Mouse (Mus musculus) midbrain, embryonic 12.5 days (tissue): ENCODE measurements at regions not wholly inside any gene's neighbourhood (a gene's known extent, or its start where the extent isn't known, plus 50 kb on each side); places are given as distances from the start of the nearest gene placed in this dataset.
A peak's percentile ranks its signal among the peaks of the same experiment; 100 is the strongest.
"Not testable (repeated sequence)": the region's sequence is repeated elsewhere in the genome, so short reads cannot be mapped to it uniquely, and the experiment has no call there.

Experiments
- ATAC-seq: fragments of 200-750 bp; cut with Nextera tagmentation; 2 replicates; pipeline ENCODE4 v1.8.0; 2017; ENCODE audit warnings: low read depth, moderate TSS enrichment, moderate library complexity; ENCODE audit not compliant: low FRiP score
- H3K27ac ChIP-seq: fragments of 300-500 bp; sonication (generic); replicated peaks from 2 replicates; pipeline ENCODE4 v1.5.1; 2016; ENCODE audit warnings: mild to moderate bottlenecking
- H3K27me3 ChIP-seq: fragments of 300-500 bp; sonication (generic); 2 replicates; pipeline ENCODE4 v1.6.1; 2016; ENCODE audit warnings: mild to moderate bottlenecking
- H3K36me3 ChIP-seq: fragments of 300-500 bp; sonication (generic); 2 replicates; pipeline ENCODE4 v1.6.1; 2016
- H3K4me1 ChIP-seq: fragments of 300-500 bp; sonication (generic); 2 replicates; pipeline ENCODE4 v1.6.1; 2016
- H3K4me2 ChIP-seq: fragments of 300-500 bp; sonication (generic); replicated peaks from 2 replicates; pipeline ENCODE4 v1.6.1; 2016; ENCODE audit warnings: mild to moderate bottlenecking, moderate library complexity
- H3K4me3 ChIP-seq: fragments of 300-500 bp; sonication (generic); 2 replicates; pipeline ENCODE4 v1.5.1; 2016; ENCODE audit warnings: mild to moderate bottlenecking
- H3K9ac ChIP-seq: fragments of 300-500 bp; sonication (generic); replicated peaks from 2 replicates; pipeline ENCODE4 v1.6.1; 2016; ENCODE audit warnings: mild to moderate bottlenecking, moderate library complexity
- H3K9me3 ChIP-seq: fragments of 300-500 bp; sonication (generic); 2 replicates; pipeline ENCODE4 v1.6.1; 2016; ENCODE audit warnings: mild to moderate bottlenecking
- WGBS: fragments of 180-500 bp; shearing (Covaris S2); methylation state at CpG from one replicate; pipeline ENCODE4 v1.1.7; 2016; 5-methylcytosine and 5-hydroxymethylcytosine counted together

DNA sequence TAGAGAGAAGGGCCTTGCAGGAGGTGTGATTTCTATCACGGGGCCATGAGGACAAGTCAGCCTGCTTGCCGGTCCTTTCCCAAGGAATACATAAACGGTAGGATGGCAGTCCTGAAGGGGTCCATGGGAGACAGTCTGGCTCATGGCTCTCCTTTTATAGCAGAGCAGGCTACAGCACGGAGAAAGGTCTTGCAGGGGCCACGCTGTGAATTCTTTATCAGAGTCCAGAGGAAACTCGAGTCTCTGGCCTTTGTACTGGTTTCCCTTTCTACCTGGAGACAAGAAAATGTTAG, 1984.0 kb downstream of the 4930444P10Rik start:
- Histone ChIP-seq H3K9ac (no peak overlapping the region), H3K9me3 (no peaks in the 10 kb centered on the region), H3K4me1 (0 out of 2 replicates have a peak, but pooled peaks cover 5% of the 10 kb centered on the region), H3K4me2 (no peak overlapping the region), H3K27ac (no peak overlapping the region), H3K36me3 (no peaks in the 10 kb centered on the region), H3K27me3 (no peaks in the 10 kb centered on the region), H3K4me3 (no peak overlapping the region)
- no peak for ATAC-seq
- 58% methylated on average over 6 of the region's 6 CpGs for WGBS

DNA sequence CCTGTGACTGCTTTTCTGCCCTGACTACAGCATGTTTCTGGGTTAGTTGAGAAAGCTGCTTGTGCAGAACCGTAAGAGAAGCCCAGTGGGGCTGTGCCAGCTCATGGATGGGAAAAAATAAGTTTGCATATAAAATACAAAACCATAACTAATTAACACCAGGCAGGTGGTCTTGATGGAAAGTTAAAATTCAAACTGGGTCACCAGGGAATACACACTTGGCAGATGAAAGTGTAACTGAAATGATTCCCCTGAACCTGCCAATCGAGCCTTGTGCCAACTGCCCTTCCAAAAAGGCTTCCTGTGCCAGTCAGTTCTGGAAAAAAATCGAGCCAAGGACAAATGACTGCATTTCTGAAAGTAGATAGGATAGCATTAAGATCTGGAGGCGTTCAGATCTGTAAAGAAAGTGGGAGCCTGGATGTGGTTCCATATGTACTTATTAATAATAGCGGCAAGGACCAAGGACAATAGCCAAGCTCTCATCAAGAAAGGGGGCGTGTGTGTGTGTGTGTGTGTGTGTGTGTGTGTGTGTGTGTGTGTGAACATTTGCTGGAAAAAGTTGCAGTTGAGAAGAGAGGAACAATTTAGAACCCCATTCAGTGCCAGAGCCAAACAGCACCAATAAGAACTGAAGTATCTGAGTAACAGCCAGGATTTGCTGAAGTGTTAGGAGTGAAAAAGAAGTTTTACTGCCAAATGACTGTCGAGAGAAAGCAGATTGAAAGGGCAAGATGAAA, 1984.5 kb downstream of the 4930444P10Rik start:
- no peak overlapping the region for H3K4me3 ChIP-seq
- no peaks in the 10 kb centered on the region for H3K27me3 ChIP-seq
- no peak for ATAC-seq
- H3K27ac ChIP-seq = no peak overlapping the region
- H3K4me1 ChIP-seq = 0 out of 2 replicates have a peak, but pooled peaks cover 5% of the 10 kb centered on the region
- H3K9me3 ChIP-seq = no peaks in the 10 kb centered on the region
- no peak overlapping the region for H3K4me2 ChIP-seq
- no peak overlapping the region for H3K9ac ChIP-seq
- WGBS = 76% methylated on average over 7 of the region's 7 CpGs
- no peaks in the 10 kb centered on the region for H3K36me3 ChIP-seq

DNA sequence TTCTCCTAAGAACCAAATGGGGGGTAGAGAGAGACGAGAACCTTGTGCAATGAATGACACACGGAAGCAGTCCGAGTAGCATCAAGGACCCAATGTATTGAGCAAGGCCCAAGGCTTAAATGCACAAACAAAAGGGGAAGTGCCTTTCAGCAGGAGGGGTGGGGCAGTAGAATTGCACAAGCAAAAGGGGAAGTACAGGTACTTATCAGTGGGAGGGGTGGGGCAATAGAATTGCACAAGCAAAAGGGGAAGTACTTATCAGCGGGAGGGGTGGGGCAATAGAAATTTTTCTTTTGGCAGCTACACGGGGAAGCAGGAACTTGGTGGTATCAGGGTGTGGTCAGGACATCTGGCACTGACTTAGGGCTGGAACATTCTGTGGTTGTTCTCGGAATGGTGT, 1987.6 kb downstream of the 4930444P10Rik start:
- H3K36me3 ChIP-seq, H3K27me3 ChIP-seq, H3K4me1 ChIP-seq, H3K4me3 ChIP-seq, H3K9me3 ChIP-seq, H3K9ac ChIP-seq, ATAC-seq, H3K27ac ChIP-seq, H3K4me2 ChIP-seq: not testable (repeated sequence)
- 93% methylated on average over 6 of the region's 6 CpGs for WGBS

DNA sequence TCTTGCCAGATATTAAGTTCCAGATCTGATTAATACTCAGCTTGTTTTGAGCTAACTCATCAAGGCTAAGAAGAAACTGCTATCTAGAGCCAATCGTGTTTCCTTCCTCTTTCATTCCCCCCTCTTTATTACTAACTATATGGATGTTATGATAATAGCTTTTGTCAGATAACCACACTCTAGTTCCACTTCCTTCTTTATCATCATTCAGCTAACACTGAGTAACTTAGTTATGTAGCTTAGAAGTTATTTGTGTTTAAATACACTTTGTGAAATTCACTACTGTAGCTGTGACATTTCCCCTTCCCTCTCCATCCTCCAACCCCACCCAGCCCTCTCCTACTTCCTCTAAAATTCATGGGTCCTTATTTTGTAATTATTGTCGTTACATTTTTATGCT, 1988.6 kb downstream of the 4930444P10Rik start:
- ATAC-seq = no peak
- Histone ChIP-seq H3K27me3 (no peaks in the 10 kb centered on the region), H3K36me3 (no peaks in the 10 kb centered on the region), H3K4me3 (no peak overlapping the region), H3K27ac (no peak overlapping the region), H3K4me2 (no peak overlapping the region), H3K4me1 (0 out of 2 replicates have a peak, but pooled peaks cover 5% of the 10 kb centered on the region), H3K9ac (no peak overlapping the region), H3K9me3 (no peaks in the 10 kb centered on the region)
- WGBS = 86% methylated on average over 2 of the region's 2 CpGs

DNA sequence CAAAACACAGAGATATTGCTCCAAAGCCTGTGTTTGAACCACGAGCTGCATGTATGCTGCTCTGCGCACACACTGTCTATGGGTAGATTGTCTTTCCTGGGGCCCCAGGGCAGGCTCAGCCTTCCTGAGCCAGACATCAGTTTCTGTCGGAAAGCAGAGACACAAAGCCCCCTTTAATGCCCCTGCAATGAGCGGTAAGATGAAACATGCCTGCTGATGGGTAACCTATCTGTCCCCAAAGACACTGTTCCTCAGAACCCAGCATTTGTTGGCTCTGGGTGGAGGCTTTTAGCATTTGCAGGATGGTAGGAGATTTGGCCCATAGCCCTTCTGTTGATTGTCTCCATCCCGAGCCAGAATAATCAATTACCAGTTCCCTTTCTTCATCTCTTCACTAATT, 1994.1 kb downstream of the 4930444P10Rik start:
- no peaks in the 10 kb centered on the region for H3K27me3 ChIP-seq
- H3K27ac ChIP-seq = no peak overlapping the region
- H3K4me2 ChIP-seq = no peak overlapping the region
- peaks cover 18% of the 10 kb centered on the region for H3K4me1 ChIP-seq
- no peak for ATAC-seq
- H3K9ac ChIP-seq = no peak overlapping the region
- no peaks in the 10 kb centered on the region for H3K36me3 ChIP-seq
- no peaks in the 10 kb centered on the region for H3K9me3 ChIP-seq
- no peak overlapping the region for H3K4me3 ChIP-seq
- WGBS = 57% methylated on average over 5 of the region's 5 CpGs

DNA sequence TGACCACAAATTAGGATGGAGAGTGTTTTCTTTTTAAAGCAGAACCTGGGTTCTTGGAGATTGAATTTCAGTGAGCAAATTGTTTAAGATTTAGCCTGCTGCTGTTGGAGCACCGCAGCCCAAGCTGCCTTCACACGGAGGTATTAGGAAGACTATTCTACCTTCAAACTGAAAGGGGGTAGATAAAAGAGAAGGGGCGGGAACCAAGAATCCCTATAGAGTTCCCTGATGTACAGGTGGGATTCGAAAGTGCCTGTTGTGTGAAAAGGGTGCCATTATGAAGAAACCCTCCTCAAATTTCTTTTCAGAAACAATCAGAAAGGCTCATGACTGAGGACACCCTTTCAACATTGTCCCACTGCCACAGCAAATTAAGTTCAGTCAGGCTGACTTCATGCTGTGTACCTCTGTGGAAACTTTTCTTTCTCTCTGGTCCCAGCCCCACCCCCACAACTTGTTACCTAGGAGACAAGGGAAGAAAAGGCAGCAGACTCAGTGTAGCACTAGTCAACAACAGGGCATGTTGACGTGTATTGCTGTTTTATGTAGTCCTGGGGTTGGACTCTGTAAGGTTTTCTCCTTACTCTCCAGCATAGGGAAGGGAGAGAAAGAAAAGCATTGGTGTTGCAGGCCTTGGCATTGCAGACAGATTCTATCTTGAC, 1995.4 kb downstream of the 4930444P10Rik start:
- Histone ChIP-seq H3K27ac (no peak overlapping the region), H3K9ac (no peak overlapping the region), H3K27me3 (no peaks in the 10 kb centered on the region), H3K4me1 (peaks cover 18% of the 10 kb centered on the region), H3K4me2 (peak overlapping the region; percentile 3; the same call in 1 of the 2 replicates), H3K9me3 (no peaks in the 10 kb centered on the region), H3K4me3 (no peak overlapping the region), H3K36me3 (no peaks in the 10 kb centered on the region)
- WGBS = 5% methylated on average over 5 of the region's 5 CpGs
- ATAC-seq = peak; percentile 89

DNA sequence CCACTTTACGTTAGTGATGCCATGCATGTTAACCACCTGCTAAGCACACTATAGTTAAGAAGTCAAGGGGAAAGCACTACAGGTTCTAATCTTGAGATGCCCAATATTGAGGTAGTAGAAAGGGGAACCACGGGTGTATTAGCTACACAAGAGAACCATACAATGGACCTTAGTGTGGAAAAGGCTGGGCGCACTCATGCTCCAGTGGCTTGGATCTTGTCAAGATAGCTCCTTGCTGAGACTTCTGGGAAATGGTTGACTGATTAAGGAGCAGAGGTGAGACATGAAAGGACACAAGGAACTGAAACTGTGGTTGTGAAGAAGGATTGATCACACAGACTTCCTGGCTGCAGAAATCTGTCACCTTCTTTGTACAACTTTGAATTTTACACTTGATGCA, 2028.3 kb downstream of the 4930444P10Rik start:
- Histone ChIP-seq H3K36me3 (no peaks in the 10 kb centered on the region), H3K27me3 (no peaks in the 10 kb centered on the region), H3K9me3 (no peaks in the 10 kb centered on the region), H3K27ac (no peak overlapping the region), H3K9ac (no peak overlapping the region), H3K4me3 (no peak overlapping the region), H3K4me1 (no peaks in the 10 kb centered on the region), H3K4me2 (no peak overlapping the region)
- no peak for ATAC-seq
- WGBS = 91% methylated on average over 3 of the region's 3 CpGs

DNA sequence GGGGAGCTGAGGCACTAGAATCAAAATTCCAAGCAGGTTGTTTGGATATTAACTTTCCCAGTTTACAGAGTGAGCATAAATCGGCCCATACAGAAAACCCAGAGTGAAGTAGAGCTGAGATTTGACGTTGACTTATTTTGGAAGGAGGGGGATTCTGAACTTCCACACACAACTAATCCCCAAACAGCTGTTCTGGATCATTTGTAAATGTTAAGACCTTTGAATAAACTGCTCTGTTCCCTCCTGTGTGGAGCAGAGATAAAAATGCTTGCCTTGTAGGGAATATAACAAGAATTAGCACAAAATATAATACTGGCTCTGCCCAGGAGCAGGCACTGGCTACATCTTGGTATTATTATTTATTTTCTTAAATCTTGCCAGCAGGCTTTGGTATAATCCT, 2057.0 kb downstream of the 4930444P10Rik start:
- WGBS = 53% methylated on average over 2 of the region's 2 CpGs
- no peak for ATAC-seq
- Histone ChIP-seq H3K36me3 (no peaks in the 10 kb centered on the region), H3K4me3 (no peak overlapping the region), H3K27ac (no peak overlapping the region), H3K4me2 (no peak overlapping the region), H3K9ac (no peak overlapping the region), H3K4me1 (no peaks in the 10 kb centered on the region), H3K27me3 (no peaks in the 10 kb centered on the region), H3K9me3 (no peaks in the 10 kb centered on the region)

DNA sequence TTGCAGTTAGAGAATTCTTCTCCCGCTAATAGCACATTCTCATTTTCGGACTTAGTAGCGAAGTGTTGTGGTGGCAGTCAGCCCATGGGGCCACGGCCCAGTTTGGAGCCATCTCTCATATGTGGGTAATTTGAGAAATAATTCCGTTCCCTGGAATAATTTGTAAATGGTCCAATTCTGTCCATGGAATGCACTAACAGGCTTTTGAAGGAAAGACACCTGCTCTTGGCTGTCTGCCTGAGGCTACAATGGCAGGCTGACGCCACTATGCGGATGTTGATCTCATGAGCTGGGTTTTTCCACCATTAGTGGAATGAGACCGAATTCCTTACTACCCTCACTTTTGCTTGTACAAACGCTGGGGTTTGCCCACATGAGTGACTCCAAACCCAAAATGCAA, 2081.6 kb downstream of the 4930444P10Rik start:
- 92% methylated on average over 9 of the region's 9 CpGs for WGBS
- no peak overlapping the region for H3K4me2 ChIP-seq
- H3K4me3 ChIP-seq = no peak overlapping the region
- no peak overlapping the region for H3K9ac ChIP-seq
- H3K27me3 ChIP-seq = no peaks in the 10 kb centered on the region
- H3K27ac ChIP-seq = no peak overlapping the region
- H3K4me1 ChIP-seq = no peaks in the 10 kb centered on the region
- H3K36me3 ChIP-seq = no peaks in the 10 kb centered on the region
- ATAC-seq = no peak
- no peaks in the 10 kb centered on the region for H3K9me3 ChIP-seq

DNA sequence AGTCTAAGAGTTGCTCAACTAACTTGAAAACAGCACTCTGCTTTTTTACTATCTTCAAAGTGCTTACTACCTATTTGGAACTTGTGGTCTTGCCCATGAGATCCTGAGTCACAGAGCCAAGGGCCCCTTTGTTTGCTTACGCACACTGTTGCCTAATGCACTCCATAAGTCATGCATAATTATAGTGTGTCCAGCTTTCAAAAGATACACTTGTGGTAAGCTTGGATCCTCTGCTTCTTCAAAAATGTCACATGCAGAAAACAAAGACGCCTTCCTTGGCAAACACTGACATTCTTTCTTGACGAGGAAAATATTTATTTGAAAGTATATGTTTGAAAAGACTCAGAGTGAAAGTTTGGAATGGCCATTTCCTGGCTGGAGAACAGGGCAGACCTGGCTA, 2082.3 kb downstream of the 4930444P10Rik start:
- Histone ChIP-seq H3K27me3 (no peaks in the 10 kb centered on the region), H3K9me3 (no peaks in the 10 kb centered on the region), H3K36me3 (no peaks in the 10 kb centered on the region), H3K4me1 (no peaks in the 10 kb centered on the region), H3K4me3 (no peak overlapping the region), H3K4me2 (no peak overlapping the region), H3K27ac (no peak overlapping the region), H3K9ac (no peak overlapping the region)
- ATAC-seq = no peak
- WGBS = 86% methylated on average over 3 of the region's 3 CpGs

DNA sequence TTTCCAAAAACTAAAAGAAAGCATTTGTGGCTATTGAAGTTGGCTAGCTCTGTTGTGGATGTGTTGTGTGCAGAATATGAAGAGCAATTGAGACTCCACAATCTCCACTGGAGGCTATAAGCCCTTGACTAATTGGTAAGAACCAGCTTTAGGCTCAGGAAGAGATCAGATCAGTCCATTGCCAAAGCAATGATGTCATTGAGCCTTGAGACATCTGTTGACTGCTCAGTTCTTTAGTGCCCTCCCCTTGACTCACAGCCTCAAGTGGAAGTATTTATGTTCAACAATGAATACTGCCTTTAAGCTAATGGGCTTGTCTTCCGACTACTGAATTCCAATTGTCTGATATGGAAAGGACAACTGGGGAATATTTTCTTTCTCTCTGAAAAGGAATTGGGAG, 2090.6 kb downstream of the 4930444P10Rik start:
- H3K4me2 ChIP-seq = no peak overlapping the region
- H3K27me3 ChIP-seq = no peaks in the 10 kb centered on the region
- ATAC-seq = no peak
- no peak overlapping the region for H3K4me3 ChIP-seq
- no peak overlapping the region for H3K9ac ChIP-seq
- no peak overlapping the region for H3K27ac ChIP-seq
- 73% methylated on average over 1 of the region's 1 CpGs for WGBS
- no peaks in the 10 kb centered on the region for H3K36me3 ChIP-seq
- no peaks in the 10 kb centered on the region for H3K4me1 ChIP-seq
- H3K9me3 ChIP-seq = no peaks in the 10 kb centered on the region

DNA sequence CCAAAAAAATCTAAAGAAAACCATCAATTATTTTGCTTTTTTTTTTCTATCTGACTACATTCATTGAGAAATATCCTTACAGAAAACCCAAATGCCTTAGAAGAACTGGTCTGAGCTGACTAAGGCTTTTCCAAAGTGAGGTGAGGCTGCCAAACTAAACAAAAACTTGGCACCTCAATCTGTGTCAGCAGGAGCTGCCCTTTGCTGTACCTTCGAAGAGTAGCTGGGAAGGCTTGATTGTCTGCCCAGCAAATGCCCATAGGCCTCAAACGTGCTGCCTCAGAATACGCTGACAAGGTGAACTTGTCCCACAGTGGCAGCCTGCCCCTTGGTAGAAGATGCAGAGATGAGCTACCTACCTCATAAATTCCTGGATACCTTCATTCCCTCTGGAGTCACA, 2091.7 kb downstream of the 4930444P10Rik start:
- H3K9me3 ChIP-seq = no peaks in the 10 kb centered on the region
- no peaks in the 10 kb centered on the region for H3K36me3 ChIP-seq
- no peak overlapping the region for H3K9ac ChIP-seq
- no peaks in the 10 kb centered on the region for H3K4me1 ChIP-seq
- H3K4me3 ChIP-seq = no peak overlapping the region
- no peak overlapping the region for H3K4me2 ChIP-seq
- no peak overlapping the region for H3K27ac ChIP-seq
- WGBS = 62% methylated on average over 3 of the region's 3 CpGs
- no peaks in the 10 kb centered on the region for H3K27me3 ChIP-seq
- no peak for ATAC-seq
